Mouse (Mus musculus): ENCODE measurements around the gene Grk3. TPM values are rescaled to one million over a fixed set of nuclear protein-coding genes. Genes with fewer than 3 reads are reported as not detected.

The Grk3 gene
- total and polyA plus RNA-seq, 2 experiments = 2.3 to 4.1 TPM

DNA sequence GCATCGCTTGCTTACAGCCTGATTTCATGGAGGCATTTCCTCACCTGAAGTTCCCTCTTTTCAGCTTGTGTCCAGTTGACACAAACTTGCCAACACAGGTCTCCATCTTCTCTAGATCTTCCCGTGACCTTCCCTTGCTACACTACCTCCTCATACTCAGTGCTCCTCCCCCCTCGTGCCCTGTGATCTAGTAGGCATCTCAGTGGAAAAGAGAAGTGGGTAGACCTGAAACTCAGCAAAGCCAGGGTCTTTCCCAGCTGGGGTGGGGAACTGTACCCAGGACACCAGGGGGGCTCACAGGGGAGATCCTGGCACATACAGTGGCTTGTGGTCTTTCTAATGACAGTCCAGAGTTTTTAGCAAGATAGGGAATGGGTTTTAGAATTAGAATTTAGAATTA is 64.7 kb downstream of the Grk3 start:
- TF ChIP-seq CTCF (IDR thresholded peaks at IDR 0.05; ENCODE audit: low read depth, low read length) (no peak), POLR2A (IDR thresholded peaks at IDR 0.05; ENCODE audit: extremely low read depth, insufficient read depth, low read length) (no peak)
- DNase-seq (ENCODE audit: extremely low read depth, low read depth, low spot score) = no peak
- 87% methylated on average over 3 of the region's 3 CpGs for WGBS
- Histone ChIP-seq H3K27ac (replicated peaks; ENCODE audit: insufficient read depth, low read depth, low read length) (no peak overlapping the region), H3K9ac (ENCODE audit: low read depth, low read length) (no peak overlapping the region), H3K4me1 (ENCODE audit: control insufficient read depth, insufficient read depth, low read length) (no peaks in the 10 kb centered on the region), H3K4me3 (ENCODE audit: insufficient read depth, low read depth, low read length) (no peak overlapping the region), H3K27me3 (ENCODE audit: control insufficient read depth, insufficient read depth, low read length) (no peaks in the 10 kb centered on the region), H3K36me3 (ENCODE audit: control insufficient read depth, insufficient read depth, low read length) (no peaks in the 10 kb centered on the region), H3K79me2 (ENCODE audit: control insufficient read depth, insufficient read depth, low read length) (no peaks in the 10 kb centered on the region)

DNA sequence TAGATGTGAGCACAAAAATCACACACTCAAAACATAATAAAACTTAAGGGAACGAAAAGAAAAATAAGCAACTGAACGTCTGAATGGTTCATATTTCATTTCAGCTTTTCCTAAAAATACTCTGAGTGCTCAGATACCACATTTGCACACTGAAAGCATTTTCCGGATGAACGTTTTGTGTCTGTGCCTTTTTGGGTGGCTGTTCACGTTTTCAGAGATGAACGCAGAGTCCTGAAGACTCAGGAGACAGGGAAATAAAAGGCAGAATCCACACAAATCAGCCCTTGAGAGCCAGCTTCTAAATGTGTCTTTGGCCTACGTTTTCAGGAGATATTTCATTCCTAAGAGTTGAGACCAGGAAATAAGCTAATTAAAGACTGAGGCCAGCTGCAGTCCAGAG is 69.7 kb downstream of the Grk3 start:
- Histone ChIP-seq H3K27ac (replicated peaks; ENCODE audit: insufficient read depth, low read depth, low read length) (no peak overlapping the region), H3K79me2 (ENCODE audit: control insufficient read depth, insufficient read depth, low read length) (no peaks in the 10 kb centered on the region), H3K36me3 (ENCODE audit: control insufficient read depth, insufficient read depth, low read length) (no peaks in the 10 kb centered on the region), H3K9ac (ENCODE audit: low read depth, low read length) (no peak overlapping the region), H3K27me3 (ENCODE audit: control insufficient read depth, insufficient read depth, low read length) (no peaks in the 10 kb centered on the region), H3K4me1 (ENCODE audit: control insufficient read depth, insufficient read depth, low read length) (no peaks in the 10 kb centered on the region), H3K4me3 (ENCODE audit: insufficient read depth, low read depth, low read length) (no peak overlapping the region)
- no peak for DNase-seq (ENCODE audit: extremely low read depth, low read depth, low spot score)
- TF ChIP-seq POLR2A (IDR thresholded peaks at IDR 0.05; ENCODE audit: extremely low read depth, insufficient read depth, low read length) (no peak), CTCF (IDR thresholded peaks at IDR 0.05; ENCODE audit: low read depth, low read length) (no peak)
- 89% methylated on average over 7 of the region's 7 CpGs for WGBS

DNA sequence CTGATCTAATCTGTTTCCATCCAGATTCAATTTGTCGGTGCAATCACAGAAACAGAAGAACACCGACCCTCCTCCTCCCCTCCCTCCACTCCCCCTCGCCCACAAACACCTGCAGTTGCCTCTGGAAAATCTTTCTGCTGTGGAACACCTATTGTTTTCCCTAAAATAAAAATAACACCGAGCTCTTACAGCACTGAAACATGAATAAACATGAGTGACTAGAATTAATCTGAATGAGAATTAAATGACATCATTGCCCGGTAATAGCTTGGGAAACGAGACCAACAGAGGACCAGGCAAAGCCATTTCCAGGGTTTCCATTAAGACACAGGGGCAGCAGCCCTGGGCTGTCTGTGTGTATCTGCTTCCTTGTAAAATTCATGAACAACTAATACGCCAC is 73.3 kb downstream of the Grk3 start:
- Histone ChIP-seq H3K4me3 (ENCODE audit: insufficient read depth, low read depth, low read length) (no peak overlapping the region), H3K36me3 (ENCODE audit: control insufficient read depth, insufficient read depth, low read length) (no peaks in the 10 kb centered on the region), H3K27me3 (ENCODE audit: control insufficient read depth, insufficient read depth, low read length) (no peaks in the 10 kb centered on the region), H3K4me1 (ENCODE audit: control insufficient read depth, insufficient read depth, low read length) (no peaks in the 10 kb centered on the region), H3K79me2 (ENCODE audit: control insufficient read depth, insufficient read depth, low read length) (no peaks in the 10 kb centered on the region), H3K27ac (replicated peaks; ENCODE audit: insufficient read depth, low read depth, low read length) (no peak overlapping the region), H3K9ac (ENCODE audit: low read depth, low read length) (no peak overlapping the region)
- 86% methylated on average over 7 of the region's 7 CpGs for WGBS
- DNase-seq (ENCODE audit: extremely low read depth, low read depth, low spot score) = no peak
- TF ChIP-seq CTCF (IDR thresholded peaks at IDR 0.05; ENCODE audit: low read depth, low read length) (no peak), POLR2A (IDR thresholded peaks at IDR 0.05; ENCODE audit: extremely low read depth, insufficient read depth, low read length) (no peak)

DNA sequence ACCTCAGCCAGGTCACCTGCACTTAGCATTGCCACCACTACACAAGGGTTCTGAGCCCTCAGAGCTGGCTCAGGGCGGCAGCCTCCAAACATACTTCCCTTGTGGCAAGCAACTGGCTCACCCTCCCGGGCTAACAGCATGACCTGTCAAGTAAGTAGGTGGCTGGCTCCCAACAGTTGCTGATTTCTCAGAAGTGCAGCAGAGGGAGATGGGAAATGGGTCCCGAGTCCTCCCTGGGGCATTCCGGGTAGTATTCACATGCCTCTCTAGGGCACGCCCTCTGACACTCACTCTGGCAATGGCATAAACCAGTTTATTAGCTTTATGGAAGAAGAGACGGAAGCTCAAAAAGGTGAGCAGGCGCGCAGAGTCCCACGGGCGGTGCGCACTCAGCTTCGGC is 74.6 kb downstream of the Grk3 start:
- Histone ChIP-seq H3K79me2 (ENCODE audit: control insufficient read depth, insufficient read depth, low read length) (no peaks in the 10 kb centered on the region), H3K9ac (ENCODE audit: low read depth, low read length) (no peak overlapping the region), H3K4me3 (ENCODE audit: insufficient read depth, low read depth, low read length) (no peak overlapping the region), H3K27ac (replicated peaks; ENCODE audit: insufficient read depth, low read depth, low read length) (no peak overlapping the region), H3K36me3 (ENCODE audit: control insufficient read depth, insufficient read depth, low read length) (no peaks in the 10 kb centered on the region), H3K4me1 (ENCODE audit: control insufficient read depth, insufficient read depth, low read length) (no peaks in the 10 kb centered on the region), H3K27me3 (ENCODE audit: control insufficient read depth, insufficient read depth, low read length) (no peaks in the 10 kb centered on the region)
- no peak for TF ChIP-seq POLR2A (IDR thresholded peaks at IDR 0.05; ENCODE audit: extremely low read depth, insufficient read depth, low read length)
- TF ChIP-seq CTCF (IDR thresholded peaks at IDR 0.05; ENCODE audit: low read depth, low read length) = no peak
- WGBS = 96% methylated on average over 12 of the region's 12 CpGs
- no peak for DNase-seq (ENCODE audit: extremely low read depth, low read depth, low spot score)

DNA sequence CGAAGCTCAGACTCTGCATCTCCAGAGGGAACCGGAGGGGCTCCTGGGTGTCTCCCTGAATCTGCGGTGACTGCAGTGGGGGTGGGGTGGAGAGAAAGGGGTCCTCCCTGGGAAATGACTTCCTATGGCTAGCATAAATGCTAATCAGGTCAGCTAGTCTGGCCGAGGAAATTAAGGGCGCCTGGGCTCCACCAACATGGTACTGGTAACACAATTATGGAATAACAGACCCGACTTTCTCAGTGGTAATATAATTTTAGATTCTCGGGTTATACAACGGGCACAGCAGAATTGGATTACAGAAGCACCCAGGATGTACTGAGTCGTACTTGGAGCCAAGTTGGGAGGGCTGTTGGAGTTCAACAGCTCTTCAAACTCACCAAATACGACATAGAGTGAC is 79.0 kb downstream of the Grk3 start:
- H3K9ac ChIP-seq (ENCODE audit: low read depth, low read length) = no peak overlapping the region
- H3K79me2 ChIP-seq (ENCODE audit: control insufficient read depth, insufficient read depth, low read length) = no peaks in the 10 kb centered on the region
- H3K27ac ChIP-seq (replicated peaks; ENCODE audit: insufficient read depth, low read depth, low read length) = no peak overlapping the region
- H3K4me3 ChIP-seq (ENCODE audit: insufficient read depth, low read depth, low read length) = no peak overlapping the region
- TF ChIP-seq CTCF (IDR thresholded peaks at IDR 0.05; ENCODE audit: low read depth, low read length) (no peak), POLR2A (IDR thresholded peaks at IDR 0.05; ENCODE audit: extremely low read depth, insufficient read depth, low read length) (no peak)
- H3K4me1 ChIP-seq (ENCODE audit: control insufficient read depth, insufficient read depth, low read length) = no peaks in the 10 kb centered on the region; the same call in 1 of the 2 replicates
- H3K36me3 ChIP-seq (ENCODE audit: control insufficient read depth, insufficient read depth, low read length) = no peaks in the 10 kb centered on the region
- no peak for DNase-seq (ENCODE audit: extremely low read depth, low read depth, low spot score)
- WGBS = 84% methylated on average over 10 of the region's 10 CpGs
- no peaks in the 10 kb centered on the region for H3K27me3 ChIP-seq (ENCODE audit: control insufficient read depth, insufficient read depth, low read length)

DNA sequence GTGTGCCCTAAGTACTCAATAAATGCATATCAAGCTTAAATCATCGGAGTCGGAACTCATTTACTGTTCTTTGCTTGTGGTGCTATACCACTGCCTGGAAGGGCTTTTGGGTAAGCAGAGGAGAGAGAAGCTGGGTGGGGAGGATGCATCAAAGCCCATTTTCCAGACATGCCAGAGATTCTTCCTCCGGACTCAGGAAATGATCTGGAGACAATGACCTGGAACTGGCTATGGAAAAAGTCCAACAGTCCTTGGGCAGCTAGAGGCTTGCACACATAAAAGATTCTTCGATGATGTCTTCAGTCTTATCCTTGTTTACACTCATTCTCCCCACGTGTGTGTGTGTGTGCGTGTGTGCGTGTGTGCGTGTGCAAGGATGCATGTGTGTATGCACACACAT is 80.2 kb downstream of the Grk3 start:
- no peak for DNase-seq (ENCODE audit: extremely low read depth, low read depth, low spot score)
- Histone ChIP-seq H3K4me1 (ENCODE audit: control insufficient read depth, insufficient read depth, low read length) (no peaks in the 10 kb centered on the region; the same call in 1 of the 2 replicates), H3K9ac (ENCODE audit: low read depth, low read length) (no peak overlapping the region), H3K27me3 (ENCODE audit: control insufficient read depth, insufficient read depth, low read length) (no peaks in the 10 kb centered on the region), H3K27ac (replicated peaks; ENCODE audit: insufficient read depth, low read depth, low read length) (no peak overlapping the region), H3K36me3 (ENCODE audit: control insufficient read depth, insufficient read depth, low read length) (no peaks in the 10 kb centered on the region), H3K4me3 (ENCODE audit: insufficient read depth, low read depth, low read length) (no peak overlapping the region), H3K79me2 (ENCODE audit: control insufficient read depth, insufficient read depth, low read length) (no peaks in the 10 kb centered on the region)
- TF ChIP-seq CTCF (IDR thresholded peaks at IDR 0.05; ENCODE audit: low read depth, low read length) (no peak), POLR2A (IDR thresholded peaks at IDR 0.05; ENCODE audit: extremely low read depth, insufficient read depth, low read length) (no peak)
- 80% methylated on average over 8 of the region's 8 CpGs for WGBS

Measured in liver, adult 2 months (tissue).